Mouse (Mus musculus): ENCODE results near the gene Bcl7a.

DNA sequence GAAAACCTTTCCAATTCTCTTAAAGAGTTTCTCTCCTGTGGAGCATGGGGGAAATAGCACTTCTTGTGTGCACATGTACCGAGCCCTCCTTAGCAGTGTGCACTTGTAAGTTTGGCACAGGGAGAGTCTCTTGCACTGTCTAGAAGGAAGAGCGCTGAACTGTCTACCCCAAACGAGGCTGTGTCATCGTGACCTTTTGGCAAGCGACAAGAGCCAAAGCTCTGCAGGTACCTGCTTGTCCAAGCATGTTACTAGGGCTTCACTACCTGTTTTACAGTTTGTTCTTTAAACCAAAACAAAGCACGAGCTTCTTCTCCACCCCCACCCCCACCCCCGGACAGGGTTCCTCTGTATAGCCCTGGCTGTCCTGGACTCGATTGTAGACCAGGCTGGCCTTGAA, 15.9 kb upstream of the Bcl7a start:
- TF ChIP-seq CTCF (IDR thresholded peaks at IDR 0.05; ENCODE audit: borderline replicate concordance, extremely low read depth, insufficient read depth, insufficient read length) (no peak), POLR2A (IDR thresholded peaks at IDR 0.05; ENCODE audit: borderline replicate concordance, extremely low read depth, insufficient read depth, insufficient read length, poor library complexity, severe bottlenecking) (no peak)

All from brain, embryonic 14.5 days (tissue).